Mouse (Mus musculus) thymus, postnatal 36 days (tissue): ENCODE measurements at regions not wholly inside any gene's neighbourhood (a gene's known extent, or its start where the extent isn't known, plus 50 kb on each side); places are given as distances from the start of the nearest gene placed in this dataset.

Source experiments
- DNase-seq, 2 experiments: peaks; one replicate each; pipeline ENCODE4 v3.0.0; 2022; ENCODE audit warnings: mixed read lengths in 2 of 2

DNA sequence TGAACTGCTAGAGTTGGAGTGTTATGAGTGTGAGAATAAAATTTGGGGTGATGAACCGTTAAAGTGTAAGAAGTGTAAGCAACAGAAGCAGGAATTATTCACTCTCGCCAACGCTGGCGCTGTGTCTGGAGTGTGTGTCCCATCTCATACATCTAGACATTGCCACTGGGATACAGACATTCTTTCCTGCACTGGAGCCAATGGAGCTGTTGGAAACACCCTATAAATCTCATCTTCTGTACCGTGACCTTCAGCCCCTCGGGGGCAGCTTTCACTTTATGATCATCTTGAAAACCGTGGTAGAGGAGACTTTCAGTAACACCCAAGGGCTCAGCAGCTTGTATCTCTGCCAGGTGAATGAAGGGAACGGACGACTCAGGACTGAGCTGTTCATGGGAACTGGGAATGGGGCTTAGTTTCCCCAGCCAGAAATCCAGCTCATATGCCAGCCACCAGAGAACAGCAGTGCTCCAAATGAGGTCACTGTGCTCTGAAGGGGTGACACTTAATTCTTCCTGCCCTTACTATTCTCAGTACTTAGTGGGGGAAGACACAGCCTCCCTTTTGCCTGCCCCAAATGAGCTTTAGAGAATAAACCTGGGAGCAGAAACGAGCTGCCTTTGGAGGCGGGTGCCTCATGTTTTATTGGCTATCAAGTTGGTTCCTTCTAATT lies 293.6 kb downstream of the Slc4a3 start:
- no peak for DNase-seq

DNA sequence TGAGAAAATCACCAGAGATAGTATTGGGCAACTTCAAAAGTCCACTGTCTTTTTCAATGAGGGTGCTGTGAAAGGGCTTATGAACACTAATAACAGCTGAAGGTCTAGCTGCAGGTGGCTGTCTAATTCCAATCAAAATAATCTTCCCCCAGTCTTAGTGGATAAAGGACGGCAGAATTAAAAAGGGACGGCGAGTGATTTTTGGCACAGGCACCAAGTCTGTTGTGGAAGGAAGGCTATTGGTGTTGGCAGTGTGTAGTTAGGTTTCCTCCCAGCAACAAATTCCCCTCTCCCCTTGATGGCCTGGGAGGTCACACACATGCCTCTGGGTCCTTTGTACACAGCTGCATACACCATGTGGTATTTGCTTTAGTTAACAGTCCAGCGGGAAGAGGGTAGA lies 296.3 kb downstream of the Slc4a3 start:
- no peak for DNase-seq

DNA sequence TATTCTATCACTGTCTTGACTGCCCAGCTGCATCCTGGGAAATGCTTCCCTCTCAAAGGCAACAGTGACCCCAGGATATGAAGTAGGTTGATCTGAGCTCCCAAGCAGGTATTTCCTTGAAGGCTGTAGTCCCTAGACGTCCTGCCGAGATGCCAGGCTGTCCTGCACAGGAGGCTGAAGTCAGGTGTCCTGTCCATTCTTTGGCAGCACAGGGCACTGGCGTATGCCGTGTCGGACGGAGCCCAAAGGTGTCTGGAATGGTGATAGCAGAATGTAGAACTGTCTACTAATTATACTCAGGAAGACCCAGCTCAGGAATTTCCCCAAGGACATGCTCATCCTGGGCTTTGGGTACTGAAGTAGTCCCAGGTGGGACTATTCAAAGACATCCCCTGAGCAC lies 297.3 kb downstream of the Slc4a3 start:
- no peak for DNase-seq

GRCm38 (mm10) chr1:75844123-75844522 lies 298.1 kb downstream of the Slc4a3 start:
- DNase-seq, result no peak

GRCm38 (mm10) chr1:75844529-75844928 lies 298.5 kb downstream of the Slc4a3 start:
- DNase-seq, result no peak

DNA sequence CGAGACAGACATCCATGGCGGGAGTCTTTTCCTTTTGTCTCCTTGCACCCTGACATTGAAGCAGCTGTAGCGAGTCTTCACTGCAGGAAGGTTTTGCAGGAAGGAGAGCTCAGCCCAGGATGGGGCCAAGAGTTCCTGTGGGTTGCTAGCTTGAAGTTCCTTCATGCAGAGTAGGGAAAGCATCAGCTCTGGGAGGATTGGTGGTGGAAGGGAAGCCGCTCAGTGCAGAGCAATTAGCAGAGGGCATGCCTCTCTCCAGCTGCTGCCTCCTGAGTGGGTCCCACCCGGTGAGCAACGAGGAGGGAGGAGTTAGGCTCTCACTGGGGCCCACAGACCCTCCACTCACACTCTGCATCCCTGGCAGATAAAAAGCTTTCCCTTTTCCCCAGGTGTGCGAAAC lies 298.9 kb downstream of the Slc4a3 start:
- DNase-seq, result no peak

- DNase-seq, result no peak
These were observed 299.9 kb downstream of the Slc4a3 start for GRCm38 (mm10) chr1:75845771-75846535.

DNA sequence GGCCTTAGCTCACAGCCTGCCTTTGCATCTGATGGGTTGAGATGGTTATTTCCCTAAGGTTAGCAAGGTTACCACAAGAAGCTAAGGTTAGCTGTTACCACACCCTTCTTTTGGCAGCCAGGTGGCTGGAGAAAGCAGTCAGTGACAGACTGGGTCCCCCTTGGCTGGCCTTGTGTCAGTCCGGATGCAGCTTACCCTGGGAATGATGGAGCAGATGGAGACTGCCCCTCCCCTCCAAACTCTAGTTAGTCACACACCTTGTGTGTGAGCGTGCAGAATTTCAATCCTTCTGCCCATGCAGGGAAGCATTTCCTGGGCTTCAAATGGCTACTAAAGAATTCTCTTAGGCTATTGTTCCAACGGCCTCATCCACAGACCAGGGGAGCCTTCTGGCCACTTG lies 301.6 kb downstream of the Slc4a3 start:
- DNase-seq, result no peak

DNA sequence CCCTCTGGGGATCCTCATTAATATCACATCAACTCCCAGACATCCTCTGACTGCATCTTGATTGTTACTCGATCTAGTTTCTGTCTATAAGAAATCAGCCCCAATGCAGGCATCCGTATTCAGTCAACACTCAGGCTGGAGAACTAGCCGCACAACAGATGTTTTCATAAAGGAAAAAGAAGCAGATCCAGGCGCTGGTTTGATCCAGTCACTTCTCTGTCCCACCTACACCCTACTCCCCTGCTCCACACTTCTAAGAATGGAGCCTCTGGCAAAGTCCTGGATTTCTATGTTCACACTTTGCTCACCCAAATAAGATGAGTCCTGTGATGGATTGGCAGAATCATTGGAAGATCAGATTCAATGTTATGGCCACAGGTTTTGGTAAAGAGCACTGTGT lies 302.4 kb downstream of the Slc4a3 start:
- DNase-seq, result no peak

GRCm38 (mm10) chr1:75850131-75850530 lies 304.1 kb downstream of the Slc4a3 start:
- DNase-seq, result no peak

- DNase-seq, result no peak
These were observed 312.6 kb downstream of the Slc4a3 start for GRCm38 (mm10) chr1:75858551-75859255.

GRCm38 (mm10) chr1:75862757-75863156 lies 316.7 kb downstream of the Slc4a3 start:
- DNase-seq, result no peak

GRCm38 (mm10) chr1:75866556-75866955 lies 320.5 kb downstream of the Slc4a3 start:
- DNase-seq, result no peak

DNA sequence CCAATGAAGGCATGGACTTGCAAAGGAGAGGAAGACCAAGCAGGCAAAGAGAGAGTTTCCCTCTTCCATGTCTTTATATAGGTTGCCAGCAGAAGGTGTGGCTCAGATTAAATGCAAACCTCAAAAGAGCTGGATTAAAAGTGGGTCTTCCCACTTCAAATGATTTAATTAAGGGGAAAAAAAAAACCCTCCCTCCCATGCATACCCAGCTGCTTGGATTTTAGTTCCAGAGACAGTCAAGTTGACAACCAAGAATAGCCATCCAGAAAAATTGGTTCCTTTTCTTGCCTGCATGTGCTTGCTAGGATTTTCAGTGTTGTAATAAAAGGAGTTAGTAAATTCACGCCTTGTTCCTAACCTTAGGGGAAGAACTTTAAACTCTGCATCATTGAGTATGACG lies 323.3 kb downstream of the Slc4a3 start:
- no peak for DNase-seq

GRCm38 (mm10) chr1:75869846-75870245 lies 323.8 kb downstream of the Slc4a3 start:
- no peak for DNase-seq

- no peak for DNase-seq
These were observed 327.8 kb downstream of the Slc4a3 start for GRCm38 (mm10) chr1:75873911-75874310.

DNA sequence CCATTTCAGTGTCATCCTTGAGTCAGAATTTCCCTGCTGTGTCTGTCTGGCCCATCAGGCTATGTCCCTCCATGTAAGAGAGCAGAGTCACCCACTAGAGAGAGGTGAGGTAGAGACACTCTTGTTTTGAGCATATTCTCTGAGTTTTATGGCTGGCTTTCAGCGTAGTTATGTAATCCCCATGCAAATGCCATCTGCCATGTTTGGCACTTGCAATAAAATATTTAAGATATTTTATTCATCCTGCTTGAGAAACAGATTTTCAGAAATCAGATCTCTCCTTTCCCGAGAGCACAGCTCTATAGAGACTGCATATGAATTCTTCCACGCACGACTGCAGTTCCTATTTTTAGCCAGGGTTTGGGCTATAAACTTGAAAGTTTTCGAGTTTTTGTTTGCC lies 331.1 kb downstream of the Slc4a3 start:
- no peak for DNase-seq

- no peak for DNase-seq
These were observed 339.6 kb downstream of the Slc4a3 start for GRCm38 (mm10) chr1:75885632-75886031.

DNA sequence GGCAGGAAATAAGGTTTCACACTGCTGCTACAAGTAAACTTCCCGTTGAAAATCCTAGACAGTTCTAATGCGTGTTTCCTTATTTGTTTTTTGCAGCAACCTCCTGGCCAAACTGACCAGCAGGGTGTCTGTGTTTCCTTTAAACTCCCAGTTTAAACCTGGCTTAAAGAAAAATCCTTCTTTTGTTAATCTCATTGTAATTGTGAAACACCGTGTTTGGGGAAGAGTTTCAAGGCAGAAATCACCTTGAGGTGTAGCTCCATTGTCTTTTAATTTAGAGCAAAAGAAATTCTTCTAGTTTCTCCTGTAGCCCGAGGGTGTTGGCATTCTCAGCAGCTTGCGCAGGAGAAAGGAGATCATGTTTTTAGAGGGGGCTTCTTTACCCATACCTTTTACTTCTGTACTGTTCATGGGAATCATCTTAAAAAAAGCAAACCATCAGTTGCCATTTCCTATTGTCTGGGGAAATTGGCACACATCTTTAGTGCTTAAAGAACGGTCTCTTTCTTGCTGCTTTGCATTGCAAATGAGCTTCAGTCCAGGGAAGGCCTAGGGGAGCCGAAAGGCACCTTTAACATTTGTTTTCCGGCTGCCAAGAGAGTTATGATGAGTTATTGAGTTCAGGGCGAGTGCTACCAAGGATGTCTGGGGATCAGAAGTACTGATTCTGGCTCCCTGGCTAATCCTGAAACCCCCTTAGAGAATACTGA lies 342.6 kb downstream of the Slc4a3 start:
- DNase-seq, result no peak

DNA sequence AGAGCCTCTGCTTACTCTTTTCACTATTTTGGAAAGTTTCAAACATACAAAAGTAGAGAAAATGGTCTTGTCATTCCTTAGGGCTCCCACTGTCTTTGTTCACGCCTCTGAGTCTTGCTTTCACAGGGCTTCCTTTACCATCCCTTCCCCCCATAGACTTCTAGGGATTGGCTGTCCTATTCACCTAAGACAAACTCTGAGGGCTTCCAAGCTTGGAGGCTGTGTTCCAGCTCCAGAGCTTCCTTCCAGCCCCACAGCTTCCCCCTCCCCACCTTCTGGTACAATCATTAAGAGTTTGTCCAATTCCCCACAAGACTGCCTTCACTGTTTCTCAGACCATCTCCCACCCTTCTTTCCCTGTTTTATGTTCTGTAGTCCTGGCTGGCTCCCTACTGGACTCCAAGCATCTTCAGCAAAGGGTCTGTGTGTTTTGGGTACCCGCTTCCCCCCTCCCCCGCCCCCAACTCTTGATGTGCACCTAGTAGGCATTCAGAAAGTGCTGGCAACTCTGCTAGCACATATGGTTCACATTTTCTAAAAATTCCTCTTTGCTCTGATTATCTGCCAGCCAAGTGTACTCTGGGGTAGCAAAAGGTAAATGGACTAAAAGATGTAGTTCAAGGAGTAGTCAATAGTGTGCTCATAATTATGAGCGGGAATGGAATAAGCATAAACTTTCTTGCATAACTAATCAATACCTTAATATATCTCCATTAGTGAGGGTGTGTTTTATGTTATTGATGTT lies 344.0 kb downstream of the Slc4a3 start:
- no peak for DNase-seq

DNA sequence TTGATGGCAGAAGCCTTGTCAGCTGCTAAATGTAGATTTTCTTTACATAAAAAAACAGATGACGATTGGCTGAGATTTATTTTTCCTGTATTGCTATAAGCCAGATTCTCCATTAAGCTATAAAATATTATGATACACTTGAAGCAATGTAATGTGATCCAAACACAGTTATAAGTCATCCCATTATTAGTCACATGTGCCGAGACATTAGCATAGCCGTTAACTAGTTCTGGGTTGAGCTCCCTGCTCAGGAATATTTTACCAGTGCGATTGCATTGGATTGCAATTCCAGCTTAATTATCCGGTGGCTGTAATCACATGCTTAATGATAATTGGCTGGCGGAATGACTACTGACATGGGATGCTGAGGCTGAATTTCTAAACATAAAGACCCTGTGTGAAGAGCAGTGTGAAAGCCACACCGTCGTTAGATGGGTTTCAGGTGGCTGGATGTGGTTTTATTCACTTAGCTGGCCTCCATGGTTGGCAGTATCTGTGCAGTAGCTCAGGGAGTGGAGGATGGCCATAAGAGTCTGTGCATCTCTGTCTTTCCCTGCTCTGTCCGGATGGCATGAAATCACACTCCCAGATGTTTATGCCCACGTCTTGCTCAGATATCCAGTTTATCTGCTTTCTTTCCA lies 344.7 kb downstream of the Slc4a3 start:
- no peak for DNase-seq

- DNase-seq, result no peak
These were observed 349.5 kb downstream of the Slc4a3 start for GRCm38 (mm10) chr1:75895550-75895949.
